ENCODE assay signal across 17 mouse cellular contexts in the genomic region with DNA sequence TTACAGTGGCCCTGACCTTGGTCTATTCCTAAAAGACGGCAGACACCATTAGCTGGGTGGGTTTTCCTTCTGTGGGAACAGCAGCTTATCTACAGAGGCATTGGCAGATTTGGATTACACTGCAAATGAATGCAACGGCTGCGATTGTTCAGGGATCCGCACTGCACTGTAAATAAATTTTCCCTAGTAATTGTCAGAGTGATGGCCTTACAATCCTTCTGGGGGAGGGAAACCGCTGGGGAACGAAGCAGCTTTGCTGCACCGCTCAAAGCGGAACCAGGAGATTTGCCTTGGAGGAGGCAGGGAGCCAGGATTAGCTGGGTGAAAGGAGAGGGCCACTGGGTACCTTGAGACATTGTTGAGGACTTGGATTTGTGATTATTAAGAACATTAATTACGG. TPM values are rescaled to one million over a fixed set of nuclear protein-coding genes. Genes with fewer than 3 reads are reported as not detected.
DNase-seq lines count a peak whose midpoint lies in the region; ATAC-seq lines count a peak whose summit lies in the region.
"Had no signal": no experiment of that assay in that cellular context is flagged by ENCODE, and none has a peak within 500 bp of the region (broad histone marks: within the 10 kb centered on the region; RNA-seq: fewer than 3 reads in every experiment).

No protein-coding gene starts in this region.

- H3K36me3 ChIP-seq in midbrain, embryonic 11.5 days (ENCODE audit: control insufficient read depth, insufficient read depth, low read length): no peaks in the 10 kb centered on the region
- H3K36me3 ChIP-seq in midbrain, embryonic 10.5 days: no peaks in the 10 kb centered on the region
- H3K36me3 ChIP-seq in liver, embryonic 11.5 days (ENCODE audit: control insufficient read depth, insufficient read depth, low read length): no peaks in the 10 kb centered on the region
- H3K36me3 ChIP-seq: embryonic facial prominence, embryonic 10.5 days; heart, embryonic 15.5 days; hindbrain, embryonic 13.5 days had no signal

- no peak for ATAC-seq in midbrain, embryonic 11.5 days (ENCODE audit: low FRiP score)
- ATAC-seq in liver, embryonic 11.5 days (replicated peaks; ENCODE audit: low FRiP score): no peak
- ATAC-seq: activated CD4-positive, CD25-positive, alpha-beta regulatory T cell, adult 4 months; forebrain, postnatal 0 days had no signal

- no peaks in the 10 kb centered on the region; the same call in 1 of the 2 replicates for H3K27me3 ChIP-seq in midbrain, embryonic 11.5 days (ENCODE audit: control insufficient read depth, insufficient read depth, low read length)
- peaks cover 5% of the 10 kb centered on the region; the same call in 1 of the 2 replicates for H3K27me3 ChIP-seq in midbrain, embryonic 10.5 days (ENCODE audit: low read depth, poor library complexity, severe bottlenecking)
- no peaks in the 10 kb centered on the region for H3K27me3 ChIP-seq in liver, embryonic 11.5 days (replicated peaks; ENCODE audit: control insufficient read depth, insufficient read depth, low read length)
- H3K27me3 ChIP-seq: heart, embryonic 15.5 days; hindbrain, embryonic 13.5 days had no signal

- no peak overlapping the region for H3K27ac ChIP-seq in midbrain, embryonic 11.5 days (ENCODE audit: low read depth, low read length)
- no peak overlapping the region for H3K27ac ChIP-seq in midbrain, embryonic 10.5 days (replicated peaks)
- H3K27ac ChIP-seq in liver, embryonic 11.5 days (ENCODE audit: low read depth, low read length): no peak overlapping the region
- H3K27ac ChIP-seq: embryonic facial prominence, embryonic 10.5 days; heart, adult 2 months; heart, embryonic 15.5 days; hindbrain, embryonic 13.5 days had no signal

- no peak overlapping the region for H3K4me3 ChIP-seq in midbrain, embryonic 11.5 days (ENCODE audit: low read depth, low read length)
- H3K4me3 ChIP-seq in midbrain, embryonic 10.5 days: no peak overlapping the region
- H3K4me3 ChIP-seq in liver, embryonic 11.5 days (ENCODE audit: low read depth, low read length): no peak overlapping the region
- H3K4me3 ChIP-seq: embryonic facial prominence, embryonic 10.5 days; heart, adult 2 months; heart, embryonic 15.5 days; hindbrain, embryonic 13.5 days had no signal

- H3K4me2 ChIP-seq in midbrain, embryonic 11.5 days: no peak overlapping the region
- H3K4me2 ChIP-seq in liver, embryonic 11.5 days: no peak overlapping the region
- H3K4me2 ChIP-seq: heart, embryonic 11.5 days; heart, embryonic 15.5 days; hindbrain, embryonic 13.5 days had no signal

- H3K9me3 ChIP-seq in midbrain, embryonic 11.5 days (ENCODE audit: control insufficient read depth, low read length): no peaks in the 10 kb centered on the region
- H3K9me3 ChIP-seq in midbrain, embryonic 10.5 days (replicated peaks): no peaks in the 10 kb centered on the region
- no peaks in the 10 kb centered on the region for H3K9me3 ChIP-seq in liver, embryonic 11.5 days (ENCODE audit: control insufficient read depth, low read length)
- H3K9me3 ChIP-seq: embryonic facial prominence, embryonic 10.5 days; heart, embryonic 15.5 days; hindbrain, embryonic 13.5 days had no signal

- no peak overlapping the region for H3K9ac ChIP-seq in midbrain, embryonic 11.5 days (ENCODE audit: low read length)
- H3K9ac ChIP-seq in liver, embryonic 11.5 days (ENCODE audit: low read depth, low read length): no peak overlapping the region
- H3K9ac ChIP-seq: forebrain, postnatal 0 days; heart, embryonic 15.5 days; hindbrain, embryonic 13.5 days had no signal

- peak; percentile 31 for DNase-seq in adrenal gland, postnatal 14 days
- no peak for DNase-seq in adrenal gland, postnatal 4 days (ENCODE audit: low spot score in 2 of 2)
- DNase-seq in midbrain, embryonic 11.5 days (ENCODE audit: low spot score, missing footprints): peak; percentile 83
- DNase-seq in midbrain, embryonic 10.5 days (ENCODE audit: low spot score): no peak
- peak; percentile 43 for DNase-seq in retina, postnatal 1 day
- no peak for DNase-seq in retina, embryonic 14.5 days (ENCODE audit: low spot score)
- DNase-seq in lung, postnatal 25 days (ENCODE audit: low spot score): no peak
- DNase-seq in liver, embryonic 11.5 days (ENCODE audit: low spot score): no peak

- 62% methylated on average over 9 of the region's 9 CpGs for WGBS in midbrain, embryonic 11.5 days
- 82% methylated on average over 9 of the region's 9 CpGs for WGBS in midbrain, embryonic 10.5 days
- 75% methylated on average over 9 of the region's 9 CpGs for WGBS in liver, embryonic 11.5 days

- H3K4me1 ChIP-seq in midbrain, embryonic 11.5 days (ENCODE audit: control insufficient read depth, insufficient read depth, low read length): no peaks in the 10 kb centered on the region
- H3K4me1 ChIP-seq in midbrain, embryonic 10.5 days: peaks cover 14% of the 10 kb centered on the region
- no peaks in the 10 kb centered on the region for H3K4me1 ChIP-seq in liver, embryonic 11.5 days (replicated peaks; ENCODE audit: control insufficient read depth, insufficient read depth, low read length)

RNA-seq across cellular contexts. Expression of gene Cdh13, which starts 9.3 kb away (rescaled TPM):
- 19.8 and 27.9 TPM in 2 replicates for total RNA-seq in adrenal gland, postnatal 14 days (2021)
- 10 to 100 TPM in 1 of 2 experiments, 1 to 10 TPM in 1; 9.0 to 11.0 TPM for total RNA-seq in adrenal gland, postnatal 4 days (2021)
- polyA plus RNA-seq in midbrain, embryonic 11.5 days (2014; fragmentation: Nextera tagmentation; extraction: Ambion mirVana): 10.8 and 12.2 TPM in 2 replicates
- 2.5 and 6.0 TPM in 2 replicates for polyA plus RNA-seq in midbrain, embryonic 10.5 days (2016; fragmentation: Nextera tagmentation; extraction: Ambion mirVana)
- 2.5 and 2.9 TPM in 2 replicates for polyA plus RNA-seq in liver, embryonic 11.5 days (2014; fragmentation: Nextera tagmentation; extraction: Ambion mirVana)
- total RNA-seq: hematopoietic stem cell, adult 5-6 weeks; MEL had no signal

Comparison
In these comparisons a context has a peak if more than half of its experiments do, and no peak if none do; other contexts are left out.
1. DNase-seq: peak in adrenal gland, postnatal 14 days (single experiment), midbrain, embryonic 11.5 days (single experiment) and retina, postnatal 1 day (single experiment); none in adrenal gland, postnatal 4 days (0 of 2), midbrain, embryonic 10.5 days (single experiment), retina, embryonic 14.5 days (single experiment), lung, postnatal 25 days (single experiment) and liver, embryonic 11.5 days (single experiment).